Mouse (Mus musculus) C2C12 (cell line): Measurements from ENCODE around the gene Jmy.
"Not testable (repeated sequence)": the region's sequence is repeated elsewhere in the genome, so short reads cannot be mapped to it uniquely, and the experiment has no call there.

Experiments used
- CTCF ChIP-seq: IDR thresholded peaks from one replicate; pipeline ENCODE4 v1.5.1; 2011; ENCODE audit not compliant: control insufficient read depth, insufficient read depth, insufficient read length
- FOSL1 ChIP-seq: IDR thresholded peaks from one replicate; pipeline ENCODE4 v1.8.0; 2011; ENCODE audit warnings: mild to moderate bottlenecking, low read length; ENCODE audit not compliant: poor library complexity, insufficient read depth, severe bottlenecking
- MAX ChIP-seq: IDR thresholded peaks from one replicate; pipeline ENCODE4 v1.6.1; 2011; ENCODE audit warnings: mild to moderate bottlenecking, control low read depth
- MYOG ChIP-seq: IDR thresholded peaks from one replicate; pipeline ENCODE4 v1.6.1; 2011; ENCODE audit not compliant: control insufficient read depth, insufficient read length; ENCODE audit errors: extremely low read depth
- USF1 ChIP-seq: IDR thresholded peaks from one replicate; pipeline ENCODE4 v1.6.1; 2011; ENCODE audit warnings: low read depth, mild to moderate bottlenecking, control low read depth, moderate library complexity

DNA sequence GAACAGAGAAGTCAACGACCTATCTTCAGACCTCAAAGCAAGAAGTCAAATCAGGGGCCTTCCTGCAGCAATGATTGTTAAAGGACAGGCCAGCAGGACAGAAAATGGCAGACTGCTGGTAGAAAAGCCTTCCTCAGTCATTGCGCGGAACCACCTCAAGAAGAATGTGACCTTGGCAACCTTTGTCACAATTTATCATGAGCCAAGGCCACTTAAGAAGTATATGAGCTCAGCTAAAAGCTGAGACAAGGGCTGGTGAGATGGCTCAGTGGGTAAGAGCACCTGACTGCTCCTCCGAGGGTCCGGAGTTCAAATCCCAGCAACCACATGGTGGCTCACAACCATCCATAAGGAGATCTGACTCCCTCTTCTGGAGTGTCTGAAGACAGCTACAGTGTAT is 7.3 kb upstream of the Jmy start:
- TF ChIP-seq CTCF, USF1, FOSL1, MAX, MYOG: not testable (repeated sequence)
